Mouse (Mus musculus) liver, embryonic 14.5 days (tissue): ENCODE measurements around the gene Cars2.

ENCODE experiments used
- CTCF ChIP-seq: IDR thresholded peaks from 2 replicates; pipeline ENCODE4 v1.5.1; 2016; ENCODE audit warnings: antibody characterized with exemption, low read depth, control low read depth
- EP300 ChIP-seq: IDR thresholded peaks from 2 replicates; pipeline ENCODE4 v1.6.1; 2016; ENCODE audit warnings: antibody characterized with exemption, low read depth

DNA sequence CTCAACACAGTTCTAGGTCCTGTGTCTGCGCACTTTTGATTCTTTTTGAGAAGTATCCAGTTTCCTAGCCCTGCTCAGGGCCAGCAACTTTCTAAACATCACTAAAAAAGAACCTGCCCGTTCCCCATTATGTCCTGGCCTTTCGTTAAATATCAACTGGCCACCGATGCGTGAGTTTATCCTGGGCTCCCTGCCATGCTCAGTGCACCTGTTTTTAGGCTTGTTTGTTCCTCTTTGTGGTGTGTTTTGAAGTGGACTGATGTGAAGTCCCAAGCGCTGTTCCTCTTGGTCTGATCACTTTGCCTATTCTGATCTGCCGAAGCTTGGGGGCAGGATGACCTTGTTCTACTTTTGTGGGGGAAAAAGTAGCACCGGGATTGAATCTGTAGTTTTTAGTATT is 79.3 kb downstream of the Cars2 start:
- TF ChIP-seq CTCF (no peak), EP300 (no peak)
